In the genomic region with DNA sequence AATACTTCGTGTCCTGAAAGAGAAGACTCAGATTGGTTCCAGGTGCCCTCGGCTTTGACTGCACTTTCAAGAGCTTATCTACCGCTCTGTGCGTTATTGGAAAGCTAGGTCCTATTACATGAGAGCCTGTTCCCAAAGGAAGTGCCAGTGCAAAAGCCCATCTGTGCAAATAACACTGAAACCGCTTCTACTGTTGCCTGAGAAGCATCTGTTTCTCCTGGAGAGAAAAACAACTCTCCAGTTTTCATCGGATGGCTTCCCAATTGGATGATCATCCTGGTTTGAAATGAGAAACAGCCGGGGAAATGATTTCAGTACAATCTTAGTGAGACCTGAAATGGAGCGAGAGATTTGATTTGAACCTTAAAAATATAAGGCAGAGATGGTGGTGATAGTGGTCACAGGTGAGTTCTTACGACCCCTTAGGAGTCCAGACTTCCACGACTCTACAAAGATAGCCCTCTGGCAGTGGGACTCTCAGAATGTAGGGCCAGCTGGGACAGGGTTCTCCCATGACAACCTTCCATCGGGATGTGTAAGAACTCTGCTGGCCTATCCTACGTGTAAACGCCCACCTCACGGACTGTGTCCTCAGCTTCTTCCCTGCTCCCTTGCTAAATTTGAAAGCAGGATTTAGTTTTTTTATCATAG, we compare ENCODE assay signal across 10 mouse cellular contexts.
DNase-seq lines count a peak whose midpoint lies in the region; ATAC-seq and TF ChIP-seq lines count a peak whose summit lies in the region.
"Had no signal": no experiment of that assay in that cellular context is flagged by ENCODE, and none has a peak within 500 bp of the region (broad histone marks: within the 10 kb centered on the region; RNA-seq: fewer than 3 reads in every experiment).

No protein-coding gene starts in this region.

- no peak for TF ChIP-seq CTCF in cerebellum, adult 2 months (IDR thresholded peaks at IDR 0.05; ENCODE audit: borderline replicate concordance, insufficient read depth, low read depth, low read length)
- TF ChIP-seq CTCF in lung, adult 2 months (IDR thresholded peaks at IDR 0.05; ENCODE audit: insufficient read depth, low read length): no peak

- H3K36me3 ChIP-seq in hindbrain, embryonic 14.5 days (replicated peaks; ENCODE audit: control insufficient read depth, insufficient read depth): 0 out of 2 replicates have a peak, but pooled peaks cover 5% of the 10 kb centered on the region
- peaks cover 26% of the 10 kb centered on the region for H3K36me3 ChIP-seq in hindbrain, embryonic 10.5 days
- H3K36me3 ChIP-seq in embryonic facial prominence, embryonic 13.5 days: no peaks in the 10 kb centered on the region

- no peaks in the 10 kb centered on the region for H3K4me1 ChIP-seq in hindbrain, embryonic 14.5 days (replicated peaks; ENCODE audit: control insufficient read depth, insufficient read depth, low read length)
- H3K4me1 ChIP-seq in hindbrain, embryonic 10.5 days (replicated peaks): peaks cover 4% of the 10 kb centered on the region; the same call in 1 of the 2 replicates
- peaks cover 12% of the 10 kb centered on the region; the same call in 1 of the 2 replicates for H3K4me1 ChIP-seq in cerebellum, adult 2 months (ENCODE audit: control insufficient read depth, insufficient read depth, low read length)
- H3K4me1 ChIP-seq in embryonic facial prominence, embryonic 13.5 days: peaks cover 14% of the 10 kb centered on the region; the same call in 1 of the 2 replicates
- peaks cover 3% of the 10 kb centered on the region; the same call in 1 of the 2 replicates for H3K4me1 ChIP-seq in lung, adult 2 months (ENCODE audit: control insufficient read depth, insufficient read depth, low read length)

- no peak for DNase-seq in hindbrain, embryonic 14.5 days (ENCODE audit: low spot score)
- no peak for DNase-seq in hindbrain, embryonic 10.5 days (ENCODE audit: low spot score)
- peak; percentile 42 for DNase-seq in brain, embryonic 18.5 days (ENCODE audit: low read depth, low spot score)
- peak; percentile 50 to 83 for DNase-seq in cerebellum, adult 2 months
- no peak for DNase-seq in lung, postnatal 10 days
- DNase-seq in lung, adult 2 months: no peak
- DNase-seq in ovary, postnatal 14 days (ENCODE audit: low spot score): no peak
- DNase-seq: heart, postnatal 36 days; lung, postnatal 14 days had no signal

- H3K27ac ChIP-seq in hindbrain, embryonic 14.5 days: peak overlapping the region; percentile 15; the same call in 1 of the 2 replicates
- no peak overlapping the region for H3K27ac ChIP-seq in hindbrain, embryonic 10.5 days
- H3K27ac ChIP-seq in cerebellum, adult 2 months (ENCODE audit: insufficient read depth, low read length): peak overlapping the region; percentile 98
- 0 out of 2 replicates have a peak overlapping the region, but pooled peaks have one; percentile 5 for H3K27ac ChIP-seq in embryonic facial prominence, embryonic 13.5 days

- H3K4me2 ChIP-seq in hindbrain, embryonic 14.5 days (replicated peaks): no peak overlapping the region
- H3K4me2 ChIP-seq in embryonic facial prominence, embryonic 13.5 days: 0 out of 2 replicates have a peak overlapping the region, but pooled peaks have one; percentile 14

- no peak for ATAC-seq in hindbrain, embryonic 14.5 days (ENCODE audit: low FRiP score)
- no peak for ATAC-seq in embryonic facial prominence, embryonic 13.5 days (ENCODE audit: insufficient number of reproducible peaks, insufficient read depth, low FRiP score, low TSS enrichment, low read depth)

- H3K9ac ChIP-seq in hindbrain, embryonic 14.5 days: no peak overlapping the region
- H3K9ac ChIP-seq in embryonic facial prominence, embryonic 13.5 days: no peak overlapping the region

- H3K9me3 ChIP-seq in hindbrain, embryonic 14.5 days (ENCODE audit: control insufficient read depth, low read length): no peaks in the 10 kb centered on the region
- H3K9me3 ChIP-seq in hindbrain, embryonic 10.5 days: no peaks in the 10 kb centered on the region
- H3K9me3 ChIP-seq in embryonic facial prominence, embryonic 13.5 days: no peaks in the 10 kb centered on the region

- 74% methylated on average over 14 of the region's 14 CpGs for WGBS in hindbrain, embryonic 14.5 days
- 68% methylated on average over 14 of the region's 14 CpGs for WGBS in hindbrain, embryonic 10.5 days
- 16% methylated on average over 14 of the region's 14 CpGs for WGBS in cerebellum, adult 2 months
- 29% methylated on average over 14 of the region's 14 CpGs for whole genome bisulfite sequencing in embryonic facial prominence, embryonic 13.5 days
- WGBS in lung, adult 2 months: 68% methylated on average over 14 of the region's 14 CpGs

- no peaks in the 10 kb centered on the region for H3K27me3 ChIP-seq in hindbrain, embryonic 14.5 days (ENCODE audit: control insufficient read depth, insufficient read depth, low read length)
- H3K27me3 ChIP-seq in hindbrain, embryonic 10.5 days (ENCODE audit: insufficient read depth, poor library complexity, severe bottlenecking): no peaks in the 10 kb centered on the region
- H3K27me3 ChIP-seq in cerebellum, adult 2 months (ENCODE audit: control insufficient read depth, insufficient read depth, low read length): no peaks in the 10 kb centered on the region
- no peaks in the 10 kb centered on the region for H3K27me3 ChIP-seq in embryonic facial prominence, embryonic 13.5 days

- no peak overlapping the region for H3K4me3 ChIP-seq in hindbrain, embryonic 14.5 days (replicated peaks; ENCODE audit: low read length)
- no peak overlapping the region for H3K4me3 ChIP-seq in hindbrain, embryonic 10.5 days
- H3K4me3 ChIP-seq in cerebellum, adult 2 months (replicated peaks; ENCODE audit: insufficient read depth, low read depth, low read length): no peak overlapping the region
- no peak overlapping the region for H3K4me3 ChIP-seq in embryonic facial prominence, embryonic 13.5 days
- H3K4me3 ChIP-seq in lung, adult 2 months (replicated peaks; ENCODE audit: extremely low read depth, low read depth, low read length): no peak overlapping the region

- TF ChIP-seq POLR2A in cerebellum, adult 2 months (IDR thresholded peaks at IDR 0.05; ENCODE audit: borderline replicate concordance, insufficient read depth, low read length): no peak
- no peak for TF ChIP-seq POLR2A in lung, adult 2 months (IDR thresholded peaks at IDR 0.05; ENCODE audit: borderline replicate concordance, extremely low read depth, low read depth, low read length)

Comparison
In these comparisons a context has a peak if more than half of its experiments do, and no peak if none do; other contexts are left out.
1. DNase-seq: peak in brain, embryonic 18.5 days (single experiment) and cerebellum, adult 2 months (2 of 2); none in hindbrain, embryonic 14.5 days (single experiment), hindbrain, embryonic 10.5 days (single experiment), lung, postnatal 10 days (single experiment), lung, adult 2 months (single experiment) and ovary, postnatal 14 days (single experiment).